Mouse (Mus musculus) lung, postnatal 0 days (tissue): ENCODE measurements around the gene Gm20479. TPM values are rescaled to one million over a fixed set of nuclear protein-coding genes. Genes with fewer than 3 reads are reported as not detected.

Source experiments
- ATAC-seq: fragments of 200-750 bp; cut with Nextera tagmentation; 2 replicates; pipeline ENCODE4 v1.8.0; 2017; ENCODE audit warnings: moderate library complexity
- DNase-seq: peaks from one replicate; pipeline ENCODE4 v3.0.0-alpha.2; 2016; ENCODE audit warnings: low spot score
- H3K27ac ChIP-seq: fragments of 300-500 bp; sonication (generic); 2 replicates; pipeline ENCODE4 v1.5.1; 2014; ENCODE audit warnings: antibody characterized with exemption, mild to moderate bottlenecking, low read length, mixed read lengths
- H3K27me3 ChIP-seq: fragments of 300-500 bp; sonication (generic); replicated peaks from 2 replicates; pipeline ENCODE4 v1.6.1; 2014; ENCODE audit warnings: low read length, mixed read lengths; ENCODE audit not compliant: insufficient read depth
- H3K36me3 ChIP-seq: fragments of 300-500 bp; sonication (generic); 2 replicates; pipeline ENCODE4 v1.6.1; 2014; ENCODE audit warnings: low read length, mixed read lengths; ENCODE audit not compliant: insufficient read depth
- H3K4me1 ChIP-seq: fragments of 300-500 bp; sonication (generic); 2 replicates; pipeline ENCODE4 v1.6.1; 2014; ENCODE audit warnings: antibody characterized with exemption, low read depth, low read length, mixed read lengths; ENCODE audit not compliant: insufficient read depth
- H3K4me2 ChIP-seq: fragments of 300-500 bp; sonication (generic); replicated peaks from 2 replicates; pipeline ENCODE4 v1.6.1; 2014; ENCODE audit warnings: low read depth, mild to moderate bottlenecking, low read length, moderate library complexity, mixed read lengths
- H3K4me3 ChIP-seq: fragments of 300-500 bp; sonication (generic); 2 replicates; pipeline ENCODE4 v1.5.1; 2014; ENCODE audit warnings: low read depth, low read length
- H3K9ac ChIP-seq: fragments of 300-500 bp; sonication (generic); replicated peaks from 2 replicates; pipeline ENCODE4 v1.6.1; 2014; ENCODE audit warnings: low read depth, mild to moderate bottlenecking
- H3K9me3 ChIP-seq: fragments of 300-500 bp; sonication (generic); 2 replicates; pipeline ENCODE4 v1.6.1; 2016; ENCODE audit warnings: low read length, mixed read lengths
- CTCF ChIP-seq: IDR thresholded peaks from 2 replicates; pipeline ENCODE4 v1.5.1; 2016; ENCODE audit warnings: antibody characterized with exemption, mild to moderate bottlenecking
- EP300 ChIP-seq: IDR thresholded peaks from 2 replicates; pipeline ENCODE4 v1.6.1; 2016; ENCODE audit warnings: antibody characterized with exemption, mild to moderate bottlenecking, control low read depth
- WGBS: fragments of 180-500 bp; shearing (Covaris S2); extraction: QIAGEN DNeasy Blood & Tissue Kit; methylation state at CpG from one replicate; pipeline ENCODE4 v1.1.7; 2014; 5-methylcytosine and 5-hydroxymethylcytosine counted together
- polyA plus RNA-seq: library from polyadenylated mRNA; unstranded; fragments of >200 nt; fragmentation: Nextera tagmentation; extraction: Ambion mirVana; gene quantifications from 2 replicates; pipeline ENCODE4 v1.2.1, GENCODE M21; 2015

Gm20479 gene
- polyA plus RNA-seq, 1 experiment from 2014 or later, result not detected

DNA sequence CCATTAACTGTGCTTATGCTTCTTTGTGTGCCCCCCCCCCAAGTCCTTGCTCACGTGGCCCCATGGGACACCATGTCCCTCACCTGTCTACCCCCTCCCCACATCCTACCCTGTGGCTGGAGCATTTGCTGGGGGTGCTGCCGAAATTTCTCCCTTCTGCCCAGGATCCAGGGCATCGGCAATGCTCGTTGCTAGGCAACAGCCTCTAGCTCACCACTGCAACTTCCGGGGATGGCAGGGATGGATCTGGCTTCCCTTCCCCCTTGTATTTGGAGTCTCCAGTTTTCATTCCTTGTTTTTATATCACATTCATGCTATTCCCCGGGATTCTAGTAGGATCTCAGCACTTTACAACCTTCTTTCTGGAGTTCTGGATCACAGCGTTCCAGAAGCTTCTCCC is 17.7 kb downstream of the Gm20479 start:
- 24% methylated on average over 7 of the region's 7 CpGs for WGBS
- H3K27ac ChIP-seq, result no peak overlapping the region
- H3K9ac ChIP-seq, result no peak overlapping the region
- no peak overlapping the region for H3K4me2 ChIP-seq
- no peak for TF ChIP-seq CTCF
- no peak for TF ChIP-seq EP300
- peaks cover 6% of the 10 kb centered on the region; the same call in 1 of the 2 replicates for H3K36me3 ChIP-seq
- ATAC-seq (no peak), DNase-seq (no peak)
- H3K27me3 ChIP-seq, result peaks cover 18% of the 10 kb centered on the region
- no peak overlapping the region for H3K4me3 ChIP-seq
- H3K4me1 ChIP-seq, result no peaks in the 10 kb centered on the region; the same call in 1 of the 2 replicates
- H3K9me3 ChIP-seq, result no peaks in the 10 kb centered on the region

DNA sequence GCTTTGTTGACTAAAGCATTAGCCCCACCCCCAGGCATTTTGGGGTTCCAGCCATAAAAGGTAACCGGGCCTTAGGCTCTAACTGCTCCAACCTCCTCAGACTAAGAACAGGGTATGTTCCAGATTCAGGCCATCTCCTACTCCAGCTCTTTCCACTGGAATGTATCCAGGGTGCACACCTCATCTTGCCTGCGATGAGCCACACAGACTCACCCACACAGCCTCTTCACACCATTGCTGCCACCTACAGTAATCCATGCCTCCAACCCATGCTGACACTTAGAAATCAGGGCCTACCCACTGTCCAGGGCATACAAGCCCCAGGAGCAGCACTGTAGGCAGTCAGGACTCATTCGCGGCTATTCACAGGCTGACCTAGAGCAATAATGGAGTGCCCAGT is 18.1 kb downstream of the Gm20479 start:
- no peaks in the 10 kb centered on the region for H3K9me3 ChIP-seq
- peaks cover 6% of the 10 kb centered on the region; the same call in 1 of the 2 replicates for H3K36me3 ChIP-seq
- ATAC-seq (no peak), DNase-seq (no peak)
- no peak overlapping the region for H3K9ac ChIP-seq
- H3K4me1 ChIP-seq, result no peaks in the 10 kb centered on the region; the same call in 1 of the 2 replicates
- no peak for TF ChIP-seq EP300
- TF ChIP-seq CTCF, result no peak
- H3K4me2 ChIP-seq, result no peak overlapping the region
- no peak overlapping the region for H3K4me3 ChIP-seq
- H3K27ac ChIP-seq, result no peak overlapping the region
- 73% methylated on average over 4 of the region's 4 CpGs for WGBS
- peaks cover 18% of the 10 kb centered on the region for H3K27me3 ChIP-seq

DNA sequence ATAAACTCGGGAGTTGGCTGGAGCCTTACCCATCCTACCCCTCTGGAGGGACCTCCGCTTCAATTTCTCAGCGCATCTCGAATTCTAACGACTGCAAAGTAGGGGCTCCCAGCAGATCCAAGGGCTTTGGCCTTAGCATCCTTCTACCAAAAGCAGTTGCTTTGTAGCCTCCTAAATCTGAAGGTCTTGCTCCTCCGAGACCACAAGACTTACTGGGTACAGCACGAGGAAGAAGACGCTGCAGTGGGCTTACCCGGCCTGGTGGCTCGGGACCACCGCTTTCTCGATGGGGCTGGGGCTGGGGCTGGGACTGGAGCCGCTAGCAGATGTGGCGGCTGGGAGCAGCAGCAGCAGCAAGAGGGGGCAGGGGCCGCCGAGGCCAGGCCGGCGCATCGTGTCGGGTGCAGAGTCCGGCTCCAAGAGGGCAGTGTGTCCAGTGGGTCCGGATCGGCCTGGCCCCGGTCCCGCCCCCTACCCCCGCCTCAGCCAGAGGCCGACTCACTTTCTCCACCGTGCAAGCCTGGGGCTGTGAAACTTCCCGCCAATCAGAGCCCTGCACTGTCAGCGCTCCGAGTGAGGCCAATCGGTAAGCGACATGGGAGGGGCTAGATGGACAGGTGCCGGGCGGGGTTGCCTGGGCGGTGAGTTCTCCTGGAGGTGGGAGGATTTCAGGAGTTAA is 19.9 kb downstream of the Gm20479 start, which contains the start of gene Ltbp4:
Ltbp4 (minus strand) TSS at position 518 of the 679 bp plus-strand sequence.
- TF ChIP-seq EP300, result no peak
- no peak for TF ChIP-seq CTCF
- H3K4me1 ChIP-seq, result no peaks in the 10 kb centered on the region; the same call in 1 of the 2 replicates
- H3K9ac ChIP-seq, result no peak within 1 kb of the TSS; the same call in 1 of the 2 replicates
- H3K9me3 ChIP-seq, result no peaks in the 10 kb centered on the region
- H3K27ac ChIP-seq, result no peak within 1 kb of the TSS
- WGBS, result 4% methylated on average over 35 of the region's 36 CpGs
- peak; percentile 47 for ATAC-seq
- H3K4me3 ChIP-seq, result no peak within 1 kb of the TSS
- peak within 1 kb of the TSS; percentile 48 for H3K4me2 ChIP-seq
- peak; percentile 65 for DNase-seq
- H3K27me3 ChIP-seq, result peaks cover 18% of the 10 kb centered on the region
- H3K36me3 ChIP-seq, result peaks cover 3% of the 10 kb centered on the region; the same call in 1 of the 2 replicates

DNA sequence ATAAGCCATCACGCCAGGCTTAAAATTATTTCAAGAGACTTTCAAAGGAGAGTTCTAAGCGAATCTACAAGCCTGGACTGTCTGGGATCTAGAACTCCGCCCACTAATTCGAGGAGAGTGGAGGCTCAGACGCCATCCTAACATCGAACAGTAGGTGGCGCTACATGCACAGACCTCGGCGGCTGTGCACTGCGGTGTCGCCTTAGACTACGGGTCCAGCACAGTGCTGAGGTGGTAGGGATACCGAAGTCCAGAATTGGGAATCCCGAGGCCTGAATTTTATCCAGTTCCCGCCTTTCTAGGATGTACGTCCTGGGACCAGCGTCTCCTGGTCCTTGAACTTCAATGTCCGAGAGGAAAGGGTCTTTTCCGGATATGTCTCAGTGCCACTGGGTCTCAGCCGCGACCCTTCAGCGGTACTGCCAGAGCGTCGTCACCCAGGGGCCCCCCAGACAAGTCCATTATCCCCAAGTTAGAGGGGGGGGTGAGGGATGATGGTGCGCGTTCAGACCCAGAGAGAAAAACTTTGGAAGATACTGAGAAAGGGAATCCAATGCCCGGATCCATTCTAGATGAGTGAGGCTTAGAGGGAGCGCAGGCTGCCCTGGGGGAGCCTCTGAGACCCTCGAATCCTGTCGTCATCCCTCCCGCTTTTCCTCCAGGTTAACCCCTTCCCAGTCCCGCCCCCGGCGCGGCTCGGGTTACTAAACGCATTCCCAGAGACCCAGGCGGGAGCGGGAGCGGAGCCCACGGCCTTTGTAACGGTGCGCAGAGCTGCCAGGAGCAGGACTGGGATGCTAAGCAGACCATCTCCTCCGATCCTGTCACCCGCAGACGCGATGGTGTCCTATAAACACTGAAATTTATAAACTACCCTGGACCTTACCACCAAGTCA is 21.0 kb downstream of the Gm20479 start:
- no peak overlapping the region for H3K27ac ChIP-seq
- WGBS, result under 1% methylated on average over 44 of the region's 47 CpGs
- no peak overlapping the region for H3K9ac ChIP-seq

DNA sequence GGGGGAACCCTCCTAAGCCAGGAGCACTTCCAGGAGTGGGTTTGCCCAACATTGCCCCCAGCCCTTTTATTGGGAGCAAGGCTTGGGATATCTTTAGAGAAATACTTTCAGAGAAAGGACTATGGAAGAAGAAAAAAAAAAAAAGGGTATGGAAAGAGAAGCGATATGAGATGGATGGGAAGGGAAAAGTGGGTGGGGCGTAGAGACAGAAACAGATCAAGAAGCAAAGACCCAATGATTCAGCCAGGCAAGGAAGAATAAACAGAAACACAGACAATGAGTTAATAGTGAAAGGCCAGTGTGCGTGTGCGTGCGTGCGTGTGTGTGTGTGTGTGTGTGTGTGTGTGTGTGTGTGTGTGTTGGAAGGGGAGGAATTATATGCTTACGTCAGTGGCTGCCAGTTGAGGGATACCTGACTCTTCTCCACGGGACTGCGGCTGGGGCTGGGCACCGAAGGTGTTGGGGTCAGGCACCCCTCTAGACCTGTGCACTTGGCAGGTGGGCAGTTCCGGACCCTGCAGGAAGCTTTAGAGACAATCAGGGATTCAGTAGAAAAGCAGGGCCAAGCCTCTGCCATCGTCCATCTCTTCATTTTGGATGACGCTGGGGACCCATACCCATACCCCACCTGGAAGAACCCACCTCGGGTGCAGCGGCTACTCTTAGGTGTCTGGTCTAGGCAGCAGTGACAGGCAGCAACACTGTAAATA is 22.1 kb downstream of the Gm20479 start:
- Histone ChIP-seq H3K4me3 (no peak overlapping the region), H3K4me1 (peaks cover 9% of the 10 kb centered on the region; the same call in 1 of the 2 replicates), H3K9ac (no peak overlapping the region), H3K27ac (no peak overlapping the region), H3K9me3 (no peaks in the 10 kb centered on the region), H3K36me3 (no peaks in the 10 kb centered on the region), H3K27me3 (peaks cover 18% of the 10 kb centered on the region), H3K4me2 (no peak overlapping the region)
- TF ChIP-seq EP300 (0 out of 2 replicates have a peak, but pooled peaks have one; percentile 7), CTCF (no peak)
- ATAC-seq, result no peak
- WGBS, result 43% methylated on average over 12 of the region's 15 CpGs
- DNase-seq, result peak; percentile 55

More for the DNA sequence above, 21.0 kb downstream of the Gm20479 start:
- peak; percentile 99 for TF ChIP-seq CTCF
- TF ChIP-seq EP300, result no peak
- peaks cover 6% of the 10 kb centered on the region; the same call in 1 of the 2 replicates for H3K4me1 ChIP-seq
- 0 out of 2 replicates have a peak overlapping the region, but pooled peaks have one; percentile 8 for H3K4me3 ChIP-seq
- 0 out of 2 replicates have a peak overlapping the region, but pooled peaks have one; percentile 19 for H3K4me2 ChIP-seq
- H3K9me3 ChIP-seq, result no peaks in the 10 kb centered on the region
- H3K36me3 ChIP-seq, result no peaks in the 10 kb centered on the region
- peak; percentile 92 for DNase-seq
- peak; percentile 37 for ATAC-seq
- peaks cover 18% of the 10 kb centered on the region for H3K27me3 ChIP-seq
